Mouse (Mus musculus): Measurements from ENCODE around the gene Rpl19.
A peak's percentile ranks its signal among the peaks of the same experiment; 100 is the strongest.

The Rpl19 gene

DNA sequence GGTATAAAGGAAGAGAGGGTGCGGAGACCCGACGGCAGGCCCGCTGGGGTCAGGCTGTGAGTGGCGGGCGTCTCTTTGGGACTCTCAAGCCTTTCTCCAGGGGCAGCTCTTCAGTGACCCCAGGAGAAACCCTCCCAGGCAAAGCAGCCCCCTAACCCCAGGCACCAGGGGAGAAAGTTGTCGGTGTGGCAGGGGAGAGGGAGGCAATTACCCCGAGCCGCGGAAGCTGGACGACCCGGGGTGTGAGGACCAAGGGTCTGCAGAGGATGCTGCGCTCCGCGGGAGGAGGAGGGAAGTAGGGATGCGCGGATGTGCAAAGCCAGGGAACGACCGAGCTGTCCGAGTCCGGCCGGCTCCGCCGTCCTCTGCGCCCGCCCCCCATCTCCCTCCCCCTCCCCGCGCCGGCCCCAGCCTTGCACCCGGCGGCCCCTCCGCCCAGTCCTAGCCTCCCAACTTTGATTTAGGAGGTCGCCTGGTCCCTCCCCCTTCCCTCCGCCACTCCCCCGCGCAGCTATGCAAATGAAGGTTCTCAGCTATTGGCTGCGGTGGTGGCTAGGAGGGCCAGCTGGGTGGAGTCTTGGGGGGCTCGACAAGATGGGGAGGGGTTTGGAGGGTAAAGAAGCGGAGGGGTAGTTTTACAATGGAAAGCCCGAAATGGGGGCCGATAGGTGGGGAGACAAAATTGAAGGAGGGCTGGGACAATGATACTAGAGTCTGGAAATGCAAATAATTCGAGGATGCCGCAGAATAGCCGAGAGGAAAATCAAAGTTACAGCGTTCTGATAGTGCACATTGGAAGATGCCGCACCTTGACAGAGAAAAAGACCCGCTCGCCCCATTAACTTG, 26.7 kb downstream of the Rpl19 start, which contains the start of gene Stac2:
TSS of gene Stac2 (minus strand) at position 474 of the 846 bp plus-strand sequence.
- peak; percentile 65 for DNase-seq (ENCODE audit: low spot score)

DNA sequence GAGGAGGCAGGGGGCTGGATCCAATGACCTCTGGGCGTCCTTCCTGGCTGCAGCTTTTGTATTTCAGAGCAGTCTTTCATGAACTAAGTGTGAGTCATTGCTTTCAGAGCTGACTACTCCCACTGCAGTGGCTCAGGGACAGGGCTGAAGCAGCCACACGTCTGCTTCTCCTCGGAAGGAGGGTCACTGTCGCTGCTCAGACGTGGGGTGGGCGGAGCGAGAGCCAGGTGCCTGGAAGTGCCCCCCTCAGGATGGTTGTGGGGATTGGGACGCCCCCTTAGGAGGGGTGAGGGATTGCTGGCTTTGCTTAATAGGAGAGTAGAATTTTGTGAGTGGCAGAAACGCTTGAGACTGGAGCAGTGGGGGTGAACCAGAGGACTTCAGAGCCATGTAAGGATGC, 31.0 kb downstream of the Rpl19 start:
- no peak for DNase-seq (ENCODE audit: low spot score)

DNA sequence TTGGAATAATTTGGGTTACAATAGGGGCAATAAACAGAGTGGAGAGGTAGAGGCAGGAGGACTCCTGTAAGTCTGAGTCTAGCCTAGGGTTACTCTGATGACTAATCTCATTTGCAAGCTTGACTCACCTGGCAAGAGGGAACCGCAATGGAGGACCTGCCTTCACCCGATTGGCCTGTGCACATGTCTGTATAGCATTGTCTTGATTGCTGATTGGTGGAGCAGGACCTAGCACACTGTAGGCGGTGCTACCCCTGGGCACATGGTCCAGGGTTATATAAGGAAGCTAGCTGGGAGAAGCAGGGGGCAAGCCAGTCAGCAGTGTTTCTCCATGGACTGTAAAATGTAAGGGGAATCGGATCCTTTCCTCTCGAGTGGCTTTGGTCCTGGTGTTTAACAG, 31.5 kb downstream of the Rpl19 start:
- no peak for DNase-seq (ENCODE audit: low spot score)

DNA sequence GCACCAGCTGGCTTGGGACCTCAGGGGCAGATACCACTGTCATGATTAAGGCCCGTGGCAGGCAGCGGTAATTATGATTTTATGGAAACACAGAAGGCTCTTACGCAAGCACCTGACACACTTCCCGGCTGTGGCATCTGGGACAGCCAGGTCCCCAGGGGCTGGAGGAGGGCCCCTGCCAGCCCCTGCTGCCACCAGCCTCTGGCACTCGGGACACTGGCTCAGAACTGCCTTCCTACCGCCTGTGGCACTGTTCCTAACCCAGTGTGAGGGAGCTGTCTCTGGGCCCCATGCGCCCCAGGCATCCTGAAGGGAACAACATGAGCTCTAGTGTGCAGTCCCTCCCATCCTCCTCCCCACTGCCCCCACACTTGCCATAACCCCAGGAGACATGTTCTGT, 33.2 kb downstream of the Rpl19 start:
- DNase-seq (ENCODE audit: low spot score): no peak

DNA sequence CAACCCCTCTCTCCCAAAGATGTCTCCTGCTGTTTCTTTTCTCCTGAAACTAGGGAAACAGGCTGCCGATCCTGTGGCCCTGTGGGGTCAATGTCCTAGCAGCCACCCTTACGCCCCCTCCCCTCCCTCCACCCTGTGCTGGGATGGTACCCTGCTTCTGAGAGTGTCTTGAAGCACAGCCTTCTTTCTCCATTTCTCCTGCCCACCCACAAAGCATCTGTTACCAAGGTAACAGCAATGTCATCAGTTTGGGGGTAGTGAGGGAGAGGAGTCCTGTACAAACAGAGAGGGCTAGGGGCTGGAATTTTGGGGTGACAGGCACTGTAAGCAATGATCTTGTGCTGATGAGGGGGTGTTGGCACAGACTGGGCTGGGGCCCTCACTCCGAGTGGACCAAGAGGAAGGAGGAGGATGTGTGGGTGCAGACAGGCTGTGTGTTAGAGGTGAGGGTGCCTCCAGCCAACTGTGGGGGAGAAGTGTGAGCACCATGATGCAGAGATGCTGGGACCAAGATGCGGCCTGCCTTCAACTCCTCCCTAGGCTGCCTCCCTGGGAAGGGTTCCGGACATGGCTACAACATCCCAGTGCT, 33.7 kb downstream of the Rpl19 start:
- no peak for DNase-seq (ENCODE audit: low spot score)

DNA sequence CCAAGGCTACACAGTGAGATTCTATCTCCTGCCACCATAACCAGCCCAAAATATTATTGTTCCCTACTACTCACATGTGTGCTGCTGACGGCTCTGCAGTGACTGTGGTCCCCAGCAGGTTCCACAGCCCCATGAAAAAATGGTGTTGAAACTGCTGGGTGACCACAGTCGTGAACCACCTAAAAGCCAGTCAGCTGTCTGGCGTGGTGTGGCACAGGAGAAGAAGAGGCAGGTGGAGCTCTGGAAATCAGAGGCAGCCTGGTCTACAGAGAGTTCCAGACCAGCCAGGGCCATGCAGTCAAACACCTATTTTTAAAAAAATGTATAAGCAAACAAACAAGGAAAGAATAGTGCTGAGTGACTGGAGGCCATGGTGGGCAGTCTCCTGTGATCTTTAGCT, 34.9 kb downstream of the Rpl19 start:
- no peak for DNase-seq (ENCODE audit: low spot score)

DNA sequence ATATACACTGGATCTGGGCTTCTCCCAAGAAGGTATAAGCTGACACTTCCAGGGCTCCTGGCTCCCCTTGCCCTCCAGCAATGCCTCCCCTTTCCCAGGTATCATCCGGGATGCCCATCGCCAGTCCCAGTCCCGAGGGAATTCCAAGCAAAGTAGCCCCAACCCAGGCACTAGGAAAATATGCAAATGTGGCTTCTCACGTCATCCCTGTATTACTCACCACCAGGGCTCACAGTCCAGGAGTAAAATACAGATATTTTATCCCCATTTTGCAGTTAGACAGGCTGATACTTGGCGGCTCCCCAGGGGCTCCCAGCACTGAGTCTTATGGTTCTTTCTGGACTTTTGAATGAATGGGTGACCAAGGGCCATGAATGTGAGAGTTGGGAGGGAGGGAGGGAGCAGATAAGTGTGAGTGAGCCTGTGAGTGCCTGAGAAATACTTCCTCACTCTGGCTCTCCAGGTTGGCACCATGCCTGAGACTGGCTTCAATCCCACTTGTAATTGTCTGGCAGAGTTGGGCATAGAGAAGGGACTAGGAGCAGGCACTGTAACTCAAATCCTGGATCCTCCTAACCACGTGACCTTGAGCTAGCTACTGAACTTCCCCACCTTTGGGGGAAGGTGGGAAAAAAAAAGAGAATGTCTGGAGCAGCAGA, 35.5 kb downstream of the Rpl19 start:
- peak; percentile 58 for DNase-seq (ENCODE audit: low spot score)

DNA sequence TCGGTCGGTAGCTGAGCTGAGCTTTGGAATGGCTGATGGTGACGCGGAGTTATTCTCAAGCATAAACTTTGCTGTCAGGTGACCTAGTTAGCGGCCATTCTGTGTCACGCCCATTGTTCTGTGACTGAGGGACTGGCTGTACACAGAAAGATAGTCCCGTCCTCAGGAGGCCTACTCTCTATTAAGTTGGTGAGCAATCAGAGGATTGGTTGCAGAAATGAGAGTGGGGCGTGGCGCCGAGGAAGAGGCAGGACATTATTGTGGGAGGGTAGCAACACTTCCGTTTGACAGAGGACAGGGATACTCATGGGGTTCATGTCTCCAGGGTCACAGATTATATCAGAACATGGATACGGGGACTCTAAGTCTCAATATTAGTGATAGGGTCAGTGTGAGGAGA, 39.7 kb downstream of the Rpl19 start:
- no peak for DNase-seq (ENCODE audit: low spot score)

DNA sequence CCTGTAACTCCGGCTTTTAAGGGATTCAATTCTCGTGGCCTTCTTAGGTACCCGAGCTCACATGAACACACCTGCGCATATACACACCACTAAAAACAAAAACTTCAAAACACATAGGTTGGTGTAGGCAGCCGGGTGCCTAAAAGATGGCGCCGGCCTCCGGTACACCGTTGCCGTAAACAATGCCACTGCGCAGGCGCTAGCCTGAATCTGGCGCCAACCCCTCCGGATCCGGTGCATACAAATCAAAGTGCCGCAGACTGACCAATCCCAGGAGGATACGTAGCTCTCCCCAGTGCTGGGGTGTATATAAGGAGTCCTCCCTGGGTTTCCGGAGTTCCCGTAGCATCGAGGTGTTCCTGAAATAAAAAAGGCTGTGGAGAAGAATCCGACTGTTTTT, 40.7 kb downstream of the Rpl19 start:
- no peak for DNase-seq (ENCODE audit: low spot score)

DNA sequence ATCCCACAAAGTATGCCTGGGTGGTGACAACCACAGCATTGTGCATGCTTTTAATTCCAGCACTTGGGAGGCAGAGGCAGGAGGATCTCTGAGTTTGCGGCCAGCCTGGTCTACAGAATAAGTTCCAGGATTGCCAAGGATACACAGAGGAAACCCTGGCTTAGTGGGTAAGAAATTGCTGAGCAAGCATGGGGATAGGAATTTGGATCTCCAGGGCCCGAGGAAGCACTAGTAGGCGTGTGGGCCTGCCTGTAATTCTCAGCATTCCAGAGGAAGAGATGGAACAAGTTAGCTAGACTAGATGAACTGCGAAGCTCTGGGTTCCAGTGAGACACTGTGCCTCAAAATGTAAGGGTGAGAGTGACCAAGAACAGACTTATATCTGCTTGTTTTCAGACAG, 46.9 kb downstream of the Rpl19 start:
- DNase-seq (ENCODE audit: low spot score): no peak

DNA sequence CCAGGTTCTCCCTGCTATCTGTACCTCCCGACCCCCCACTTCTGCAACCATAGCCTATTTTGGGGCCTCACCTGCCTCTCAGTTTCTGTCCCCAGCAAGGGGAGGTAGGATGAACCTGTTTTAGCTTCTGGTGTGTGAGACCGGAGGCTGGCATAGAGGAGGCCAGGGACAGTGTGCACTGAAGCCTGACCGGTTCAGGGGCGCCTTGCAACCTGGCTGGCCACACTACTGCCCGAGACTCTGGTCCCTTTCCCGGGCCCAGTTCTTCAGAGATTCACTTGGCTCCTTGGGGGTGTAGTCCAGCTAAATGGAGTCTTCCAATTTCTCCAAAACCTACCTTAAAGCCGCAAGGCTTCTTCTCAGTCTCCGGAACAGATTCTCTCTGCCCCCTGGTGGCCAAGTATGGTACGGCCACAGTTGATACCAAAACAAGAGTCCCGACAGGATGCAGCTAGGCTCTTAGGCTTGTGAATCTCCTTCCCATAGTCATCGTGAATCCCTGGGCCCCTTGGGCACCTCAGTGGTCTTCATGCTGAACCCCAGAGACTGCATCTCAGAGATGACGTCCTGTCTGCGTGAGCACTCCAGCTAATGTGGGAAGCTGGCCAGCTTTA, 48.8 kb downstream of the Rpl19 start:
- peak; percentile 83 for DNase-seq (ENCODE audit: low spot score)

DNA sequence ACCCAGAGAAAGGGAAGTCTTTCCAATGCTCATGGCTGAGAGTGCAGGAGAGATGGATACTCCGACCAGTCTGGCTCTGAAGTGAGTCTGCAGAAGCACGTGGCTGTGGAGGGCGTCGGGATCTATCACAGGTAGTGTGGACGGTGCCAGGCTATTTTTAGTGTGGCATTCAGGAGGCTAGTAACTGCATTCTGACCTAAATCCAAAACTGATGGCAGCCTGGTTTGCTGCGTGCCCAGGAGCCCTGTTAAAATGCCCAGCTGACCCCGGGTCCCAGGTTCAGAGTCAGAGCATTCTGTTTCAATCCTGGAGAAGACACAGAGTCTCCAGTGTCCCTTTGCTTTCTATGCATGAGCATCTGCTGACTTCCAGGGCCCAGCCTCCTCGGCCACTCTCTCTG, 50.6 kb downstream of the Rpl19 start:
- no peak for DNase-seq (ENCODE audit: low spot score)
